Mouse (Mus musculus) megakaryocyte, adult 5-6 weeks (primary cell): ENCODE measurements around the gene Dlx1. TPM values are rescaled to one million over a fixed set of nuclear protein-coding genes. Genes with fewer than 3 reads are reported as not detected.

Source experiments
- ATAC-seq: 2 replicates; pipeline ENCODE4 v1.8.0; 2016; ENCODE audit warnings: mild to moderate bottlenecking, inconsistent platforms; ENCODE audit not compliant: poor library complexity, severe bottlenecking
- total RNA-seq, 2 experiments: library from RNA; stranded (forward) in 1 of 2; stranded (reverse) in 1 of 2; fragments of 153-499, 151-499 nt in 1 of 2; fragments of 221-1000, 200-1000 nt in 1 of 2; gene quantifications; 2 replicates each; pipeline versions ENCODE4 v1.2.3 to v1.2.4; 2015 to 2017

Gene Dlx1
- total RNA-seq, 2 experiments from 2014 or later = not detected

GRCm38 (mm10) chr2:71545401-71545881, 17.5 kb downstream of the Dlx1 start:
- ATAC-seq = no peak

- ATAC-seq = no peak
Measured at GRCm38 (mm10) chr2:71545882-71546639, 18.1 kb downstream of the Dlx1 start.

- no peak for ATAC-seq
Measured at GRCm38 (mm10) chr2:71546640-71547071, 18.7 kb downstream of the Dlx1 start, which contains the start of gene Dlx2. Dlx2 (minus strand) TSS chr2:71546754.

- peak; percentile 66 for ATAC-seq
Measured at GRCm38 (mm10) chr2:71547829-71548228, 19.9 kb downstream of the Dlx1 start.

GRCm38 (mm10) chr2:71550330-71550729, 22.4 kb downstream of the Dlx1 start:
- no peak for ATAC-seq

GRCm38 (mm10) chr2:71551704-71552103, 23.8 kb downstream of the Dlx1 start:
- ATAC-seq = no peak

GRCm38 (mm10) chr2:71556071-71556470, 28.2 kb downstream of the Dlx1 start:
- no peak for ATAC-seq

GRCm38 (mm10) chr2:71566466-71566865, 38.6 kb downstream of the Dlx1 start:
- no peak for ATAC-seq

GRCm38 (mm10) chr2:71573736-71574135, 45.8 kb downstream of the Dlx1 start:
- ATAC-seq = no peak

GRCm38 (mm10) chr2:71577059-71577458, 49.1 kb downstream of the Dlx1 start:
- ATAC-seq = no peak

- ATAC-seq = peak; percentile 97
Measured at GRCm38 (mm10) chr2:71580632-71581466, 52.9 kb downstream of the Dlx1 start.

GRCm38 (mm10) chr2:71581488-71581887, 53.6 kb downstream of the Dlx1 start:
- ATAC-seq = no peak

Other genes starting within 250 kb of the Dlx1 start
- 39.7 and 45.8 TPM in 2 replicates for gene Slc25a12, start 160.4 kb upstream of the Dlx1 start, total RNA-seq (2015)
- 36.8 and 44.4 TPM in 2 replicates for gene Slc25a12, start 160.4 kb upstream of the Dlx1 start, total RNA-seq (2017)
- gene Hat1, start 139.2 kb upstream of the Dlx1 start, total RNA-seq (2015) = 115 and 152 TPM in 2 replicates
- gene Hat1, start 139.2 kb upstream of the Dlx1 start, total RNA-seq (2017) = 130 and 135 TPM in 2 replicates
- gene Metap1d, start 74.8 kb upstream of the Dlx1 start, total RNA-seq (2015) = 18.1 and 23.0 TPM in 2 replicates
- gene Metap1d, start 74.8 kb upstream of the Dlx1 start, total RNA-seq (2017) = 12.0 and 14.0 TPM in 2 replicates
- gene Dlx2, start 18.6 kb downstream of the Dlx1 start, total RNA-seq (2015) = not detected in 2 replicates
- not detected in 2 replicates for gene Dlx2, start 18.6 kb downstream of the Dlx1 start, total RNA-seq (2017)
- 16.0 and 17.4 TPM in 2 replicates for gene Itga6, start 217.5 kb downstream of the Dlx1 start, total RNA-seq (2015)
- 15.3 and 16.5 TPM in 2 replicates for gene Itga6, start 217.5 kb downstream of the Dlx1 start, total RNA-seq (2017)